Comparison of ENCODE assay signal across 12 mouse cellular contexts in the genomic region with DNA sequence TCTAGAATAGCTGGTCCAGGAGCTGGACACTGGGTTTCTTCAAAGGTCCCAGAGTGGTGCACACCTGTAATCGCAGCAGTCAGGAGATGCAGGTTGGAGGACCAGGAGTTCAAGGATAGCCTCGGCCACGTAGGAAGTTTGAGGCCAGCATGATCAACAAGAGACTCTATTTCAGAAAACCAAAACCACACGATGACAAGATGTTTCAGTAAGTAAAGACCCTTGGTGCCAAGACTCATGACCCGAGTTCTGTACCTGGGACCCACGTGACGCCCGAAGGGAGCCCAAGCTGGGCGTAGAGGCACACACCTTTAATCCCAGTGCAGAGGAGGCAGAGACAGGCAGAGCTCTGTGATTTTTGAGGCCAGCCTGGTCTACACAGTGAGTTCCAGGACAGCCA. TPM values are rescaled to one million over a fixed set of nuclear protein-coding genes. Genes with fewer than 3 reads are reported as not detected.
DNase-seq lines count a peak whose midpoint lies in the region; ATAC-seq and TF ChIP-seq lines count a peak whose summit lies in the region.
"Had no signal": no experiment of that assay in that cellular context is flagged by ENCODE, and none has a peak within 500 bp of the region (broad histone marks: within the 10 kb centered on the region; RNA-seq: fewer than 3 reads in every experiment).

No protein-coding gene starts in this region.

- DNase-seq in heart, postnatal 10 days = no peak
- DNase-seq in stomach, postnatal 0 days (ENCODE audit: low spot score) = no peak
- DNase-seq in embryonic facial prominence, embryonic 10.5 days (ENCODE audit: low spot score) = no peak
- no peak for DNase-seq in MN1 (ENCODE audit: low spot score)
- DNase-seq: right cerebral cortex, postnatal 14 days had no signal

- no peaks in the 10 kb centered on the region for H3K36me3 ChIP-seq in heart, embryonic 16.5 days (ENCODE audit: control insufficient read depth, insufficient read depth)
- no peaks in the 10 kb centered on the region for H3K36me3 ChIP-seq in stomach, embryonic 15.5 days
- H3K36me3 ChIP-seq in stomach, postnatal 0 days (ENCODE audit: control insufficient read depth, insufficient read depth, low read length) = no peaks in the 10 kb centered on the region
- H3K36me3 ChIP-seq in embryonic facial prominence, embryonic 10.5 days (replicated peaks) = no peaks in the 10 kb centered on the region
- no peaks in the 10 kb centered on the region for H3K36me3 ChIP-seq in small intestine, adult 2 months (ENCODE audit: control insufficient read depth, insufficient read depth, low read length)

- peaks cover 38% of the 10 kb centered on the region for H3K4me1 ChIP-seq in heart, embryonic 16.5 days (ENCODE audit: control insufficient read depth, insufficient read depth, low read length)
- no peaks in the 10 kb centered on the region; the same call in 1 of the 2 replicates for H3K4me1 ChIP-seq in stomach, embryonic 15.5 days
- no peaks in the 10 kb centered on the region for H3K4me1 ChIP-seq in stomach, postnatal 0 days (replicated peaks; ENCODE audit: control insufficient read depth, insufficient read depth)
- peaks cover 24% of the 10 kb centered on the region for H3K4me1 ChIP-seq in embryonic facial prominence, embryonic 10.5 days
- peaks cover 2% of the 10 kb centered on the region; the same call in 1 of the 2 replicates for H3K4me1 ChIP-seq in small intestine, adult 2 months (ENCODE audit: control insufficient read depth, insufficient read depth, insufficient read length, low read length)

- peak overlapping the region; percentile 81 for H3K27ac ChIP-seq in heart, embryonic 16.5 days (ENCODE audit: low read length)
- H3K27ac ChIP-seq in stomach, embryonic 15.5 days = no peak overlapping the region
- no peak overlapping the region for H3K27ac ChIP-seq in stomach, postnatal 0 days (replicated peaks)
- H3K27ac ChIP-seq in embryonic facial prominence, embryonic 10.5 days (replicated peaks) = no peak overlapping the region
- H3K27ac ChIP-seq in small intestine, adult 2 months (ENCODE audit: insufficient read depth, low read depth, low read length) = 0 out of 2 replicates have a peak overlapping the region, but pooled peaks have one; percentile 1
- H3K27ac ChIP-seq: hindbrain, embryonic 14.5 days had no signal

- peak overlapping the region; percentile 62 for H3K9ac ChIP-seq in heart, embryonic 16.5 days (ENCODE audit: low read length)
- no peak overlapping the region for H3K9ac ChIP-seq in stomach, embryonic 15.5 days
- no peak overlapping the region for H3K9ac ChIP-seq in stomach, postnatal 0 days (ENCODE audit: low read length)
- H3K9ac ChIP-seq: hindbrain, embryonic 14.5 days had no signal

- peak overlapping the region; percentile 42 for H3K4me2 ChIP-seq in heart, embryonic 16.5 days (ENCODE audit: low read depth, low read length)
- H3K4me2 ChIP-seq in stomach, embryonic 15.5 days = peak overlapping the region; percentile 40
- H3K4me2 ChIP-seq in stomach, postnatal 0 days (replicated peaks; ENCODE audit: low read depth) = no peak overlapping the region
- H3K4me2 ChIP-seq: hindbrain, embryonic 14.5 days had no signal

- no peaks in the 10 kb centered on the region for H3K9me3 ChIP-seq in heart, embryonic 16.5 days (replicated peaks; ENCODE audit: control insufficient read depth, low read length)
- no peaks in the 10 kb centered on the region for H3K9me3 ChIP-seq in stomach, embryonic 15.5 days
- H3K9me3 ChIP-seq in stomach, postnatal 0 days (ENCODE audit: control insufficient read depth, low read length) = no peaks in the 10 kb centered on the region
- H3K9me3 ChIP-seq in embryonic facial prominence, embryonic 10.5 days = no peaks in the 10 kb centered on the region

- no peaks in the 10 kb centered on the region for H3K27me3 ChIP-seq in heart, embryonic 16.5 days (ENCODE audit: control insufficient read depth, insufficient read depth, low read length)
- H3K27me3 ChIP-seq in stomach, embryonic 15.5 days (replicated peaks) = no peaks in the 10 kb centered on the region
- no peaks in the 10 kb centered on the region for H3K27me3 ChIP-seq in stomach, postnatal 0 days (ENCODE audit: control insufficient read depth, insufficient read depth, low read length)
- H3K27me3 ChIP-seq in embryonic facial prominence, embryonic 10.5 days (replicated peaks; ENCODE audit: low read depth, poor library complexity, severe bottlenecking) = peaks cover 10% of the 10 kb centered on the region
- no peaks in the 10 kb centered on the region for H3K27me3 ChIP-seq in small intestine, adult 2 months (ENCODE audit: control insufficient read depth, insufficient read depth, low read length)

- TF ChIP-seq EP300 in stomach, postnatal 0 days (optimal IDR thresholded peaks at IDR 0.05) = no peak

- TF ChIP-seq CTCF in stomach, postnatal 0 days (IDR thresholded peaks at IDR 0.05; ENCODE audit: low read depth) = no peak
- TF ChIP-seq CTCF in small intestine, adult 2 months (IDR thresholded peaks at IDR 0.05; ENCODE audit: extremely low read depth, insufficient read length, insufficient replicate concordance, low read depth, low read length) = no peak

- intact Hi-C loops in heart, postnatal 10 days (cut with DNase I) = loop anchor here (10.0 kb wide), 1 partner anchor 608 kb away; the partner anchor contains the start of gene Fam209

- WGBS in heart, embryonic 16.5 days = 78% methylated on average over 9 of the region's 9 CpGs
- WGBS in stomach, embryonic 15.5 days = 80% methylated on average over 9 of the region's 9 CpGs
- WGBS in stomach, postnatal 0 days = 83% methylated on average over 9 of the region's 9 CpGs
- 77% methylated on average over 9 of the region's 9 CpGs for WGBS in embryonic facial prominence, embryonic 10.5 days
- WGBS in small intestine, adult 2 months = 65% methylated on average over 9 of the region's 9 CpGs

- no peak for TF ChIP-seq POLR2A in small intestine, adult 2 months (IDR thresholded peaks at IDR 0.05; ENCODE audit: low read depth, low read length)

- no peak overlapping the region for H3K4me3 ChIP-seq in heart, embryonic 16.5 days (ENCODE audit: low read length)
- H3K4me3 ChIP-seq in stomach, embryonic 15.5 days (replicated peaks) = no peak overlapping the region
- H3K4me3 ChIP-seq in stomach, postnatal 0 days (ENCODE audit: low read depth, low read length) = no peak overlapping the region
- peak overlapping the region; percentile 26; the same call in 1 of the 2 replicates for H3K4me3 ChIP-seq in embryonic facial prominence, embryonic 10.5 days
- no peak overlapping the region for H3K4me3 ChIP-seq in small intestine, adult 2 months (ENCODE audit: low read depth, low read length)

- ATAC-seq in heart, embryonic 16.5 days (replicated peaks; ENCODE audit: extremely low read depth, insufficient read depth, low FRiP score) = no peak
- no peak for ATAC-seq in stomach, embryonic 15.5 days (ENCODE audit: insufficient read depth, low FRiP score, low read depth)
- ATAC-seq in stomach, postnatal 0 days (ENCODE audit: low FRiP score, low TSS enrichment) = no peak
- ATAC-seq: midbrain, embryonic 16.5 days had no signal

RNA-seq across cellular contexts. Expression of gene Ctcfl, which starts 36.2 kb away (rescaled TPM):
- 0.64 and 0.83 TPM in 2 replicates for polyA plus RNA-seq in heart, embryonic 16.5 days (2015; fragmentation: Nextera tagmentation; extraction: Ambion mirVana)
- total RNA-seq in heart, postnatal 10 days (2021) = under 1 TPM in 1 of 2 experiments, not detected in 1; 0.10 TPM
- polyA plus RNA-seq in stomach, embryonic 15.5 days (2015; fragmentation: Nextera tagmentation; extraction: Ambion mirVana) = 0.30 and 0.41 TPM in 2 replicates
- polyA plus RNA-seq in stomach, postnatal 0 days (2015; fragmentation: Nextera tagmentation; extraction: Ambion mirVana) = 0.07 TPM in 1 of 2 replicates, not detected in the other
- 0.07 and 0.09 TPM in 2 replicates for polyA plus RNA-seq in embryonic facial prominence, embryonic 10.5 days (2016; fragmentation: Nextera tagmentation; extraction: Ambion mirVana)
- 0.05 TPM in 1 of 2 replicates, not detected in the other for polyA plus RNA-seq in small intestine, adult 2 months (2012; rRNA removed)
- total RNA-seq: CH12.LX; neutrophil, adult 5-6 weeks had no signal

Comparison
In these comparisons a context has a peak if more than half of its experiments do, and no peak if none do; other contexts are left out.
1. H3K27ac ChIP-seq: peak in heart, embryonic 16.5 days (single experiment) and small intestine, adult 2 months (single experiment); none in stomach, embryonic 15.5 days (single experiment), stomach, postnatal 0 days (single experiment) and embryonic facial prominence, embryonic 10.5 days (single experiment).